Mouse (Mus musculus) gastrocnemius, postnatal 14 days (tissue): ENCODE results near the gene Flg. TPM values are rescaled to one million over a fixed set of nuclear protein-coding genes. Genes with fewer than 3 reads are reported as not detected.

Experiments used
- DNase-seq: peaks from one replicate; pipeline ENCODE4 v3.0.0; 2021; ENCODE audit warnings: mixed read lengths
- intact Hi-C: fragments of 180-260 bp; cut with DNase I; formaldehyde crosslinking; loops from one replicate; pipeline ENCODE4 v1.15.1; 2025; ENCODE audit warnings: low total_unique reads
- long read RNA-seq, 2 experiments: library from polyadenylated mRNA; stranded (forward); transcript quantifications; one replicate each; pipeline ENCODE4 v2.0.0; 2021
- total RNA-seq, 2 experiments: library from RNA; stranded (reverse); gene quantifications; 2 replicates each; pipeline ENCODE4 v1.2.3; 2021

Flg gene
- not detected for total RNA-seq
- long read RNA-seq, experiment 1: 0 reads
- long read RNA-seq, experiment 2: 0 reads

GRCm38 (mm10) chr3:93273223-93273622 lies at the start of gene Flg:
Flg (plus strand) TSS chr3:93273523.
- DNase-seq: no peak
- intact Hi-C loops: no loop called here

GRCm38 (mm10) chr3:93297542-93297941 lies 24.2 kb downstream of the Flg start:
- DNase-seq: no peak

DNA sequence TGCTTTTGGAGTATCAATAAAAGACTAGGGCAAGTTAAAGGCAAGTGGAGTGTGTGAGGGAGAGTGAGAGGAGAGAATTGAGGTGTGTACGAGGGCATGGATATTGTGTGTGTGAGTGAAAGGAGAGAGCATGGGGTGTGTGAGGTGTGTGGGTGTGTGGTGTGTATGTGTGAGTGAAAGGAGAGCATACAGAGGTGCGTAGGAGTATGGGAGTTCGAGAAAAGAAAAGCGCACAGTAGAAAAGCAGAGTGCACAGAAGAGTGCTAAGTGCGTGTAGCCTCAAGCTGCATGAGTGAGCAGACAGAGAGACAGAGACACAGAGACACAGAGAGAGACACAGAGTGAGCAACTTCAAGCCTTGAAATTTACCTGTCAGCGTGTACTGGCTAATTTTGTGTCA lies 26.5 kb downstream of the Flg start:
- DNase-seq: no peak
- intact Hi-C loops: no loop called here

More at GRCm38 (mm10) chr3:93297542-93297941, 24.2 kb downstream of the Flg start:
- intact Hi-C loops: no loop called here

DNA sequence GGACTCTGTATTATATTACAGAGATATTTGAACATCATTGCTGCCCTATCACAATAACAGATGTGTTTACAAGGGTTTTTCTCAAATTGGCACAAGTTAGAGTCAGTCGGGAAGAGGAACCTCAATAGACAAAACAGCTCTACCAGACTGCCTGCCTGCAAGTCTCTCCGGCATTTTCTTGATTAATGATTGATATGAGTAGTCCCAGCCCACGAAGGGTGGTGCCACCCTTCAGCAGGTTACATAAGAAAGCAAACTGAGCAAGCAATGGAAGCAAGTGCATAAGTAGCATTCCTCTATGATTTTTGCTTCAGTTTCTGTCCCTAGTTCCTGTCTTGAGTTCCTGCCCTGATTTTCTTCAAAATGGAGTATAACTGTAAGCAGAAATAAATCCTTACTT lies 28.6 kb downstream of the Flg start:
- DNase-seq: no peak
- intact Hi-C loops: no loop called here

DNA sequence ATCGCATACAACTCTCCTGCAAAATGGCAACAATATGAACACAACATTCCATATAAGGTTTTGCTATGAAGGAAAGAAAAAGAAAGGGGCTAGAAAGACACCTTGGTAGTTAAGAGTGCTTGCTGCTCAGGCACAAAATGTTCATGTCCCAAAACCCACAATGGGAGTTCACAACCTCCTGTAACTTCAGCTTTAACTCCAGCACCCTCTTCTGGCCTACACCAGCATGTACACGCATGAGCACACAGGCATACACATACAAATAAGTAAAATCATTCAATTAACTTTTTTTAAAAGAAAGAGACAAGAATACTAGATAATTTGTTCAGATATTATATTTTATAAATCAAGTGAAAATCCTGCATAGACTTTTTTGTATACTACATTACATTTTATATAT lies 32.8 kb downstream of the Flg start:
- no peak for DNase-seq
- intact Hi-C loops: no loop called here

- no peak for DNase-seq
- intact Hi-C loops: no loop called here
These were observed 38.0 kb downstream of the Flg start for GRCm38 (mm10) chr3:93311371-93311770.

GRCm38 (mm10) chr3:93314388-93314787 lies 41.1 kb downstream of the Flg start:
- no peak for DNase-seq
- intact Hi-C loops: no loop called here

GRCm38 (mm10) chr3:93319449-93319848 lies 46.1 kb downstream of the Flg start, which contains the start of gene Hrnr:
Hrnr (plus strand) TSS chr3:93319749.
- DNase-seq: no peak
- intact Hi-C loops: no loop called here

GRCm38 (mm10) chr3:93337749-93338148 lies 64.4 kb downstream of the Flg start:
- DNase-seq: no peak
- intact Hi-C loops: no loop called here

DNA sequence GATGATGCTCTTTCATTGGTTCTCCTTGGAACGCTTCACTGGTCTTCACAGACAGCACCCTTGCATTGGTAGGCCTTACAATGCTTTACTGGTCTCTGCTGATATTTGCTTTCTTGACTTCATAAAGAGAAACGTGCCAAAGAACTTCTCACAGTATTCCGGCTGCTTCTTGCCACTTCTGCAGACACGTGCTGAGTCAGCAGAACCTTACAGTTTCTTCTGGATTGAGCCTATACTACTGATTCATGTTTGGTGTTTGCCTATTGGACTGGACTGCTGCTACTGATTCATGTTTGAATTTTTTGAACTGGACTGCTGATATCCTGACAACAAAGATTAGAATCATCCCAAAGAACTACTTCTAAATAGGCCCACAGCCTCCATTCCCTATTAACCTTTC lies 66.7 kb downstream of the Flg start:
- intact Hi-C loops: no loop called here
- no peak for DNase-seq

Other genes with a start within 250 kb of the Flg start
- not detected for gene Gm4858, start 204.7 kb upstream of the Flg start, total RNA-seq
- not detected for gene Crnn, start 128.7 kb upstream of the Flg start, total RNA-seq
- not detected for gene Flg2, start 76.2 kb upstream of the Flg start, total RNA-seq
- not detected for gene Hrnr, start 46.2 kb downstream of the Flg start, total RNA-seq
- gene Rptn, start 120.2 kb downstream of the Flg start, total RNA-seq: not detected
- gene Tchh, start 168.8 kb downstream of the Flg start, total RNA-seq: under 1 TPM in 1 of 2 experiments, not detected in 1; 0.07 TPM
- not detected for gene Tchhl1, start 195.2 kb downstream of the Flg start, total RNA-seq
- gene S100a11, start 247.0 kb downstream of the Flg start, total RNA-seq: 100 to 1,000 TPM; 101 to 110 TPM